Mouse (Mus musculus) cerebellum, adult 8-10 months (tissue): ENCODE measurements around the gene Cdh18.

Source experiments
- DNase-seq: peaks from one replicate; pipeline ENCODE4 v3.0.0; 2022

Gene Cdh18

GRCm38 (mm10) chr15:23470527-23471475 lies 922.0 kb downstream of the Cdh18 start:
- no peak for DNase-seq

GRCm38 (mm10) chr15:23486306-23486705 lies 937.5 kb downstream of the Cdh18 start:
- no peak for DNase-seq

- no peak for DNase-seq
Measured at GRCm38 (mm10) chr15:23506480-23506879, 957.7 kb downstream of the Cdh18 start.

- no peak for DNase-seq
Measured at GRCm38 (mm10) chr15:23509694-23510093, 960.9 kb downstream of the Cdh18 start.

- DNase-seq, result no peak
Measured at GRCm38 (mm10) chr15:23515786-23516185, 967.0 kb downstream of the Cdh18 start.

- no peak for DNase-seq
Measured at GRCm38 (mm10) chr15:23518079-23518478, 969.3 kb downstream of the Cdh18 start.
